Mouse (Mus musculus) embryo, embryonic 11.5 days (tissue): Measurements from ENCODE around the gene Rapgef1.

Experiments
- DNase-seq: peaks from one replicate; pipeline ENCODE4 v3.0.0-alpha.2; 2012; ENCODE audit warnings: low read depth, low spot score

Gene Rapgef1

GRCm38 (mm10) chr2:29645071-29645628 lies 25.6 kb downstream of the Rapgef1 start:
- DNase-seq, result no peak

DNA sequence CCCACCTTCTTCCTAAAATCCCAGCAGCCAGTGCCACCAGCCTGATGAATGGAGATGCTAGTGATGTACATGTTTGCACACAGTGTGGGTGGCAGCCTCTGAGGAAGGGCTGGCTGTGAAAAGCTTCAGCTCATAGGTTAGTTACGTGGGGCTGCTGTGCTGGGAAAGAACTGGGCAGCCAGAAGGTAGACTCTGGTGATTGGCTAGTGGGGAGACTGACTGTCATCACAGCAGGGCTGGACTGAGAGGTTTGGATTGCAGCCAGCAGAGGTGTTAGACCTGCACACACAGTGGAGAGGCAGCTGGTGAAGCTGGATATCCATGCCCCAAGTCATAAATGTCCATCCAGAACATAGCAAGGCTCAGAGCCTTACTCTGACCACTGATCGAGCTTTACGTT lies 27.1 kb downstream of the Rapgef1 start:
- DNase-seq, result no peak

DNA sequence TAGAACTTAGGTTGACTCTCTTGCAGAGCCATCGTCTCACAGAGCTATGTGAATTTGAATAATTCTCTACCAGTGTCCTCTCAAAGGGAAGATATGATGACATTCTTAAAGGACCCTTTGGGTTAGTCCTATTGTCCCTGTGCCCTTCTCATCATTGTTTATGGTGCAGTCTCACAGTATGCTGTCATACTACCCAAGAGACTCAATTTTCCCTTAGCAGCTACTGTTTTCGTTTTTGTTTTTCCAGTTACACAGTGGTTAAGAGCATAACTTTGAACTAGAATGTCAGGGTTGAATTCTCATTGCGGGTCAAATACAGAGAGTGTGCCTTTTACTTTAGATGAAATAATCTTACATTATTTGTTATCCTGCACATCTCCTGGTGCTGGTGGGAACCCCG lies 27.6 kb downstream of the Rapgef1 start:
- DNase-seq, result no peak

GRCm38 (mm10) chr2:29647808-29648207 lies 28.3 kb downstream of the Rapgef1 start:
- no peak for DNase-seq

DNA sequence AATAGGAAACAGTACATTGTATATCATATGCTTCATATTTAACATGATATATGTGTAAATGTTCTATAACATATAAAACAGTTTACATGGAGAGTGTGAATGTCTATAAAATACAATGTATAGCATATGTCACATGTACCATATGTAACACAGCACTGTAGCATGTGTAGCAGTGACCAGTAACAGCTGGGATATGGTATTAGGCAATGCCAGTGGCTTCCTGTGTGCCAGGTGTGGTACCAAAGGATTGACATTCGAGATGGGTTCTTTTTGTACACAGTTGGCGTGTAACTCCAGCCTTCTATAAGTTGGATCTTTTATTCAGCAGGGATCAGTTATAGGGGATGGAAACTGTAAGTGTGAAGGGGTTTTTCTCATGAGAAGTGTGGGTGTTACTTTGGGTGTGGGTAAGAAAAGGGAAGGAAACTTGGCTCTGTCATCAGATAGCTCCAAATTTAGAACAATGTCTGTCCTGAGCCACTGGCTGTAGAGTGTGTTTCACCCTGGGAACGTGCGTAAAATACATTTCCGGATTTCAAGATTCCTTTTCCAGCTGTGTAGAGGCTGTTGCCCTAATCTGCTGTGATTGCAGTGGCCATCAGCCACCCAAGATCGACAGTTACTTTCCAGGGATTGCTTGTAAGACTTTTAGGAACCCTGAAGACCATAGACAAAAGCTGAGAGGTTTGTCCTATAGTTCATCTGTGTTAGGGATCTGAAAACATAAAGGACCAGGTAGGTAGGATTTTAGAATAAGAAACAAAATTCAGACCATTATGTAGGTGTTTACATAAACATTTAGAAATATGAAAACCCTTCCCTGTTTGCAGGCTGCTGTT lies 29.7 kb downstream of the Rapgef1 start:
- no peak for DNase-seq

GRCm38 (mm10) chr2:29649795-29650457 lies 30.4 kb downstream of the Rapgef1 start:
- no peak for DNase-seq

GRCm38 (mm10) chr2:29651876-29652275 lies 32.4 kb downstream of the Rapgef1 start:
- DNase-seq, result no peak

- no peak for DNase-seq
Measured at GRCm38 (mm10) chr2:29655433-29655832, 35.9 kb downstream of the Rapgef1 start.

DNA sequence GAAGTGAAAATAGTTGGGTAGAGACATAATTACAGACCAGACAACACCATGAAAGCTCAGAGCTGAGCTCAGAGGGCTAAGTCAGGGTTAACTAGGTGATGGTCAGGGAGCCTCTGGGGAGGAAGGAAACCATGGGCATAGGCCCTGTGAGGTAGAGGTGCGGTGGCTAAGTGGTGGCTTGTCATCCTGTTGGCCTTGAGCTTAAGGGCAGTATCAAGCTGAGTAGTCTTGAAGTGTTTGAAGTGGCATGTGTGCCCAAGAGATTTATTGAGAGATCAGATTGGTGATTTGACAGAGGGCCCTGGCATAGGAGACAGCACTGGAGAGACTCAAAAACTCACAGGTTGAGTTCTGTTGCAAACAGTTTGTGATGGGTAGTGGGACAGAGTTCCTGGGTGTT lies 36.6 kb downstream of the Rapgef1 start:
- DNase-seq, result no peak

DNA sequence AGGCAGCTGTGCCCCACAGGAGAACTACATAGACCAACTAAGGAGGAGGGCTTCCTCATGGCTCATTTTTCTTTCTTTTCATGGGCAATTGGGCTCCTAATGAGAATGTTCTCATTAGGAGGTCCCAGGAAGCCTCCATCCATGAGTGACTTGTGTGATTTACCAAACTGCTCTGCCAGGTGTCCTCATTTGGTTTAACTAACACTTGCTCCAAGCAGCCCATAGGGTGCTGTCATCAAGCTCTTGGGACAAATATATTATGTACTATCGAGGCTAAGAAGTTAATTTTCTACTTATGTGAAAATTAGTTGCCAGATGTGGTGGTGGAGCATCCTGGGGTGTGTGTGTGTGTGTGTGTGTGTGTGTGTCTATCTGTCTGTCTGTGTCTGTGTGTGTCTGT lies 37.6 kb downstream of the Rapgef1 start:
- DNase-seq, result no peak

DNA sequence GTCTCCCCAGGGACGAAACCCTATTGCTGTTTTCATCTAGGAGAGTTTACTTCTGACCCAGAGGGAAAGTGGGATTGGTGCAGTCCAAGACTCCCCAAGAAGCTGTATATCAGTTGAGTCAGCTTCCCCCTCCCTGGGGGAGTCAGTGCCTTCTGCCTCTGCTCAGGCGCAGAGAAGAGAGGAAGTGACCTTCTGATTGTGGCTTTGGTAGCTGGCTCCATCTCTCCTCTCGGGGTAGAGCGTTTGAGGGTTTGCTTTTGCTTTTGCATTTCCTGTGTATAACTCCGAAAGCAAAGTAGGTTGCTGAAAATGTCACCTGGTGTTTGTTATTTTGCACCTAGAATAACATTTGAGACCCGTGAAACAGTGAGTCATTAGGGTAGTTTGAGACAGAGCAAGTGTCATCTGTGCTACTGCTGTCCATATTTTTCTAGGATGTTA lies 42.3 kb downstream of the Rapgef1 start:
- DNase-seq, result no peak

GRCm38 (mm10) chr2:29663260-29663877 lies 43.8 kb downstream of the Rapgef1 start:
- DNase-seq, result no peak

- no peak for DNase-seq
Measured at GRCm38 (mm10) chr2:29665421-29665820, 45.9 kb downstream of the Rapgef1 start.

DNA sequence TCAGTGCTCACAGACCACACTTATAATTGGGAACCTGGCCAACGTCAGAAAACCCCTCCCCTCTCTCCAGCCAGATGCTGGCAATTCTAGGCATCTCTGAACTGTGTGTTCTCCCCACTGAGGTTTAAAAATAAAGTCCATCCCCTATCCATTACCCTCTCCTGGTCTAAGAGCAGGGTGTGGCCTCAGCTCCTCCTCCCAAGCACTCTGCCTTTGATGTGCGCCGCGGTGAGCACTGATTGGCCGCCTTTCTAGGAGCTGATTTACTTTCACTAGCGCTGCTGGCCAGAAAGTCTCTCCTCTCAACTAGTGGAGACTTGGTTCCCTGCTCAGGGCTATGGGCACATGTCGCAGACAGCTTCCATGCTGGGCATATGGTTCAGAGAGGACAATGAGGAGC lies 47.1 kb downstream of the Rapgef1 start:
- DNase-seq, result peak; percentile 32

- no peak for DNase-seq
Measured at GRCm38 (mm10) chr2:29667109-29667508, 47.6 kb downstream of the Rapgef1 start.

DNA sequence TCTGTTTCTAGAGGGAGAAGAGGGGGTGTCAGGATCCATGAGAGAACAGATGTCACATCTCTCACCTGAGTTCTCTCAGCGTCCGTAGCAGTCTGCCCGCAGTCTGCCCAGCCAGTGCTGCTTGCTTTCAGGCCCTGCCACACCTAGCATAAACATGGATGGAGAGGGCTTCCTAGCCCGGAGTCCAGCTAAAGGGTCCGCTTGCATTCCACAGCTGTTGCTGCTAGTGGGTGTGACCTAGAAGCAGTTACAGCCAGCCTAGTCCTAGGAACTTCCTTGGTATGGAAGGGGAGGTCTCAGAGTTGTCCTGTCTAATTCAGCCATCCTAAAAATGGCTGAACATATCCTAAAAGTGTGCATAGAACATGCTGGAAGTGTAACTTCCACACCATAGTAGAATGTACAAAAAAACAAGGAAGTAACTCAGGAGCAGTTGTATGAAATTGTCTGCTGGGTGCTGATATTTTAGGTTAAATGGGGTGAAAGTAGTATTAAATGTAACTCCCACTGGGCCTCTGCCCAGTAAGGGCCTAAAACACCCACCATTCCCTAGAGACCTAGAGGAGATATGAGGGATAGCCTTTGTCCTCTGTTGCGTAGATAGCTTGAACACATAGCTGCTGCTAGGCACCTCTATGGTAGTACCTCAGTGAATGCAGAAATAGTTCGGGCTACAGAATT lies 48.6 kb downstream of the Rapgef1 start:
- no peak for DNase-seq

DNA sequence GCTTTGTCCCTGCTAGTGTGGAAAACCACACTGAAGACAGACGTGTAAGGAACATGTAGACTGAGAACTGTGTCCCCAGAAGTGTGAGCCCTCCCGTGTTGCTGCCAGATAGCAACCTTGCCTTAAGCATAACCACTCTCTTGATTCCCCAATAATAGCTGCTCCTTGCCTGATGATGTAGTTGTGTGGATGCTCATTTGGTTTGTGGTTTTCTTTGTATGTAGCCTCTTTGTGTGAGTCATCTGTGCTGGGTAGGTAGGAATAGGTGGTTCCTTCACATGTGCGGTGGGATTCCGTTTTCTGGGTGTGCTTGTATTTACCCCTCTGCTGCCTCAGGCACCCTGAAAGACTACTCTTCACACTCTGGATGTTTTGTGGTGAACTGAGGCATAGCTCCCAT lies 49.4 kb downstream of the Rapgef1 start:
- DNase-seq, result no peak

- DNase-seq, result no peak
Measured at GRCm38 (mm10) chr2:29669711-29670110, 50.2 kb downstream of the Rapgef1 start.

GRCm38 (mm10) chr2:29670231-29670991 lies 50.9 kb downstream of the Rapgef1 start:
- DNase-seq, result no peak

GRCm38 (mm10) chr2:29671374-29671773 lies 51.9 kb downstream of the Rapgef1 start:
- no peak for DNase-seq

DNA sequence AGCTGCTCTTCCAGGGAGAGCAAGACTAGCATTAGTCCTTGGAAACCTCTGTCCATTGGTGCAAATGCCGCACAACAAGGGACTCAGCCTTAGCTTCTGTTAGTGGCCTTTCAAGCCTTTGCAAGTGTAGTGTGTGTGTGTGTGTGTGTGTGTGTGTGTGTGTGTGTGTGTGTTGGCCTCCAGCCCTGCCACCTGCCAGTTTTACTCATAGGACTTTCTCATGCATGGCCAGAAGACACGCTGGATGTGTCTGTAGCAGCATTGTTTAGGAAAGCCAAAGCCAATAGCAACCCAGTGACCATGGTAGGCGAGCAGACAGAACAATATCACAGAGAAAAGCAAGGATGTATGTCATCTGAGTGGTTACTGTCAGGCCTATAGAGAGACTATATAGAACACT lies 52.3 kb downstream of the Rapgef1 start:
- no peak for DNase-seq
